Mouse (Mus musculus) gastrocnemius, adult 8-10 months (tissue): ENCODE results near the gene Bst2. TPM values are rescaled to one million over a fixed set of nuclear protein-coding genes. Genes with fewer than 3 reads are reported as not detected.

Experiments used
- DNase-seq, 2 experiments: peaks; one replicate each; pipeline ENCODE4 v3.0.0; 2022; ENCODE audit warnings: low spot score in 2 of 2
- total RNA-seq, 4 experiments: library from RNA; stranded (reverse); gene quantifications; 2 replicates each; pipeline ENCODE4 v1.2.4; 2022

Bst2 gene
- total RNA-seq, 4 experiments from 2014 or later, result 4.7 to 9.2 (median 7.6) TPM

DNA sequence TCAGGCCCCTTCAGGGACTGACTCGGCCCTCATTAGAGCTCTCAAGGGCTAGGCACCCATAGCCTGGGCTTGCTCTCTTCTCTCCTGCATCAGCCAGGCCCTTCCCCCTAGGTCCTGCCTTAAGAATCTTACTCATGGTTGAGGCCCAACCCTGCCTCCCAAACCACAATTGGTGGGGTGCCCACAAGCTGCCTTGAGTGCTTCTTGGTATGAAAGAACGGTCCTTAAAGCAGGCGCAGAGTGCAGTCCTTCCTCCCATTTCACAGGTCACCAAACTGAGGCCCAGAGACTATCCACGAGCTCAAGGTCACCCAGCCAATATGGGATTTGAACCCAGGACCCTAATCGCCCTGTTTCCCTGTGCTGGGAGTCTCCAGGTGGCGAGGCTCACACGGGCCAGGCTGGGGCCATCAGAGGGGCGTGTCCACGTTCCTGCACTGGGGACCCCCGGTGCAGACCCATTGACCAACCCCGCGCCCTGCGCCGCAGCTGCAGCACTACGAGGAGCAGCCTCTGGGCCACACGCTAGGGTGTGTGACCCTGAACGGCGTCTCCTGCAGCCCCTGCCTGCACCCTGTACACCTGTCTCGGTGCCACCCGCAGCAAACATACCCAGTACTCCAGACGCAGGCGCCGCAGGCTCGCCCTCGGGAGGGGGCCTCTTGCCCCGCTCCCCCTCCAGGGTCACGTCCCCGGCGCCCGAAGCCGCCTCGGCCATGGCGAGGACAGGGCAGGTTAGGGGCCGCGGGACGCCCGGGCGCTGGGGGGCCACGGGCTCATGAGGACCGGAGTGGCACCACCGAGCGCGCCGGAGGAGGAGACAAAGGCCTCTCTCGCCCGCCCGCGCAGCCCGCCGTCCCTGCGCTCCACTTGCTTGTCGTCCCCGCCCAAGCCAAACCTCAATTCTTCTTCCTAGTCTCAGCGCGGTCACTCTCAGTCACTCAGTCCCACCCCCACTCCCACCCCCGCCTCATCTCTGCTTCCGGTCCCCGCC lies 51.8 kb downstream of the Bst2 start, which contains the start of gene Ano8:
TSS of gene Ano8 (minus strand) at position 822 of the 994 bp plus-strand sequence.
- DNase-seq, result peak; percentile 69 to 79

DNA sequence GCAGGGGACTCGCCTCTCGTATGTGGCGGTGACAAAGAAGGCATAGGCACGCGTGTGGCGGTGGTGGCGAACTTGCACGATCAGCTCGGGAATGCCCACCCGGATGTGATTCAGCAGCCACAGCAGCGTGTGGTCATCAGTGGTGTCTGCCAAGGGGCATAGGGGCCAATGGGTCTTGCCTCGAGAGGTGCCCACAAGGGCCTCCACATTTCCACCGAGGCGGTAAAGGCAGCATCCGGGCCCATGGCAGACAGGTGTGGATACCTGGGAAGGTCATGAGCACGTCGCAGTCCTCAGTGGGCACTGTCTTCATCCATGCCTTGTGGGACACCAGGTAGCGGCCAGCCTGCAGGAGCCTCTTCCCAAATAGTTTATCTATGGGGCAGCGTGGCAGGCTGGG lies 52.5 kb downstream of the Bst2 start:
- no peak for DNase-seq

Other genes with a start within 250 kb of the Bst2 start
- 100 to 1,000 TPM in 2 of 4 experiments, 10 to 100 TPM in 2; 90.5 to 106 (median 100) TPM for gene Use1, start 170.6 kb downstream of the Bst2 start, total RNA-seq
- gene Ocel1, start 166.2 kb downstream of the Bst2 start, total RNA-seq, result 1 to 10 TPM; 5.0 to 6.0 (median 5.8) TPM
- 10 to 100 TPM; 19.9 to 23.3 (median 20.9) TPM for gene Nr2f6, start 155.5 kb downstream of the Bst2 start, total RNA-seq
- 1 to 10 TPM; 3.5 to 6.3 (median 4.5) TPM for gene Ushbp1, start 141.7 kb downstream of the Bst2 start, total RNA-seq
- gene Babam1, start 140.6 kb downstream of the Bst2 start, total RNA-seq, result 10 to 100 TPM; 68.5 to 73.4 (median 70.8) TPM
- not detected for gene Ankle1, start 131.4 kb downstream of the Bst2 start, total RNA-seq
- 10 to 100 TPM; 22.3 to 28.9 (median 26.3) TPM for gene Abhd8, start 73.8 kb downstream of the Bst2 start, total RNA-seq
- gene Mrpl34, start 72.5 kb downstream of the Bst2 start, total RNA-seq, result 10 to 100 TPM; 63.4 to 72.1 (median 68.8) TPM
- gene Dda1, start 68.3 kb downstream of the Bst2 start, total RNA-seq, result 10 to 100 TPM; 24.5 to 31.8 (median 26.5) TPM
- 10 to 100 TPM; 15.4 to 16.5 (median 15.9) TPM for gene Ano8, start 51.5 kb downstream of the Bst2 start, total RNA-seq
- gene Gtpbp3, start 49.4 kb downstream of the Bst2 start, total RNA-seq, result 10 to 100 TPM in 3 of 4 experiments, 1 to 10 TPM in 1; 9.5 to 11.2 (median 10.5) TPM
- gene Plvap, start 25.7 kb downstream of the Bst2 start, total RNA-seq, result 1 to 10 TPM; 6.6 to 9.5 (median 8.2) TPM
- gene Ccdc194, start 11.7 kb downstream of the Bst2 start, total RNA-seq, result not detected
- gene Mvb12a, start 5.5 kb upstream of the Bst2 start, total RNA-seq, result 10 to 100 TPM; 17.7 to 28.7 (median 23.4) TPM
- gene Tmem221, start 21.4 kb upstream of the Bst2 start, total RNA-seq, result not detected
- under 1 TPM in 2 of 4 experiments, not detected in 2; 0.09 to 0.13 TPM for gene Nxnl1, start 29.1 kb upstream of the Bst2 start, total RNA-seq
- gene Slc27a1, start 31.4 kb upstream of the Bst2 start, total RNA-seq, result 10 to 100 TPM; 70.7 to 88.1 (median 80.5) TPM
- gene Pgls, start 54.7 kb upstream of the Bst2 start, total RNA-seq, result 10 to 100 TPM; 19.3 to 22.8 (median 21.2) TPM
- under 1 TPM; 0.27 to 0.63 (median 0.40) TPM for gene Fam129c, start 60.2 kb upstream of the Bst2 start, total RNA-seq
- gene Colgalt1, start 73.5 kb upstream of the Bst2 start, total RNA-seq, result 10 to 100 TPM; 36.6 to 45.2 (median 38.1) TPM
- gene Unc13a, start 134.3 kb upstream of the Bst2 start, total RNA-seq, result under 1 TPM in 3 of 4 experiments, not detected in 1; 0.10 to 0.21 (median 0.20) TPM
- gene Jak3, start 138.8 kb upstream of the Bst2 start, total RNA-seq, result 1 to 10 TPM; 1.4 to 2.0 (median 1.6) TPM
- under 1 TPM in 1 of 4 experiments, not detected in 3; 0.54 TPM for gene Insl3, start 151.8 kb upstream of the Bst2 start, total RNA-seq
- gene B3gnt3, start 164.3 kb upstream of the Bst2 start, total RNA-seq, result 1 to 10 TPM; 1.3 to 1.8 (median 1.5) TPM
- gene Fcho1, start 188.3 kb upstream of the Bst2 start, total RNA-seq, result under 1 TPM in 2 of 4 experiments, not detected in 2; 0.08 to 0.65 TPM